ENCODE assay signal across 10 mouse cellular contexts in the genomic region with DNA sequence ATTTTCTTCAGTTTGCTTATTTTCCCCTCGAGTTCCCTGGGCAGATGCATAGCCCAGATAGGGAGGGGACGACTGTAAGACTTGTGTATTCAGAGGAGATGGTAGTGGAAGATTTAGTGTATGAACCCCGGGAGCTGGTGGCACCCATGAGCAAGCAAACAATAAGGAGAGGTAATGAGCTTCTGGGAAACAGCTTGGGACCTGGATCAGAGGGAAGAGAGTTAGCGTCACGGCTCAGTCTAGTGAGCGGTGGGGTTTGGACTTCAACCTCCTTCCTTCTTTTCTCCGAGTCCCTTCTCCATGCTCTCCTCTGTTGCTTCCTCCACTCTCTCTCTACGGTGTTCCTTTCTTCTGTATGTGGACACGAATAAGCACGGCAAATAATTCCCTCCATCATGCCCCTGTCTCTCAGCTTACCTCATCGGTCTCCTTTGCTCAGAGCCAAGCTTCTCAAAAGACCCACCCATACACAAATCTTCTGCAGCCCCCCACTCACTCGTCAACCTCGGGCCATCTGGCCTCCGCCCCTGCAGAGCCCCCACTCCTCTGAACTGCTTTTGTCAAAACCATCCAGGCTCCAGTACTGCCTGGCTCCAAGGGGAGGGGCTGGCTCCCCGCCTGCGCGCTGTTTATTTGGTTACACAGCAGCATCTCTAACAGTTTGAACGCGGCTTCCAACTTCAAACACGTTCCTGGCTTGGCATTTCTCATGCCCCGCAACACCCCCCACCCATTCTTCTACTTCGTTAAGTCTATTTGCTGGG. TPM values are rescaled to one million over a fixed set of nuclear protein-coding genes. Genes with fewer than 3 reads are reported as not detected.
DNase-seq lines count a peak whose midpoint lies in the region; ATAC-seq and TF ChIP-seq lines count a peak whose summit lies in the region.
"Had no signal": no experiment of that assay in that cellular context is flagged by ENCODE, and none has a peak within 500 bp of the region (broad histone marks: within the 10 kb centered on the region; RNA-seq: fewer than 3 reads in every experiment).

No protein-coding gene starts in this region.

- no peak overlapping the region for H3K9ac ChIP-seq in intestine, postnatal 0 days (ENCODE audit: low read depth, low read length)
- peak overlapping the region; percentile 47 for H3K9ac ChIP-seq in neural tube, embryonic 12.5 days

- no peak for TF ChIP-seq CTCF in intestine, postnatal 0 days (IDR thresholded peaks at IDR 0.05; ENCODE audit: low read depth)

- H3K36me3 ChIP-seq in intestine, postnatal 0 days (ENCODE audit: control insufficient read depth, insufficient read depth), result no peaks in the 10 kb centered on the region
- H3K36me3 ChIP-seq in neural tube, embryonic 12.5 days, result no peaks in the 10 kb centered on the region

- H3K4me3 ChIP-seq in intestine, postnatal 0 days (ENCODE audit: low read depth, low read length), result no peak overlapping the region
- H3K4me3 ChIP-seq in neural tube, embryonic 12.5 days, result peak overlapping the region; percentile 34

- H3K4me2 ChIP-seq in intestine, postnatal 0 days (replicated peaks; ENCODE audit: low read depth), result peak overlapping the region; percentile 40
- peak overlapping the region; percentile 83 for H3K4me2 ChIP-seq in neural tube, embryonic 12.5 days (replicated peaks)

- 0 out of 2 replicates have a peak, but pooled peaks cover 4% of the 10 kb centered on the region for H3K27me3 ChIP-seq in intestine, postnatal 0 days (replicated peaks; ENCODE audit: control insufficient read depth, insufficient read depth, low read length)
- H3K27me3 ChIP-seq in neural tube, embryonic 12.5 days (replicated peaks), result no peaks in the 10 kb centered on the region

- peak; percentile 33 for DNase-seq in gastrocnemius, postnatal 10 days
- no peak for DNase-seq in gastrocnemius, adult 8-10 months (ENCODE audit: low spot score in 2 of 2)
- DNase-seq in right cerebral cortex, adult 2 months (ENCODE audit: low spot score in 2 of 2), result peak; percentile 31 to 50
- no peak for DNase-seq in right cerebral cortex, postnatal 36 days (ENCODE audit: low spot score in 2 of 2)
- no peak for DNase-seq in c-Kit-positive CD71-positive TER-119-positive erythroid progenitor cells, embryonic 14.5 days (ENCODE audit: low spot score)
- no peak for DNase-seq in thymus, postnatal 36 days

- no peaks in the 10 kb centered on the region for H3K4me1 ChIP-seq in intestine, postnatal 0 days (replicated peaks; ENCODE audit: control insufficient read depth, insufficient read depth, low read length)
- peaks cover 18% of the 10 kb centered on the region for H3K4me1 ChIP-seq in neural tube, embryonic 12.5 days

- no peak overlapping the region for H3K27ac ChIP-seq in intestine, postnatal 0 days (ENCODE audit: low read depth, low read length)
- no peak overlapping the region for H3K27ac ChIP-seq in neural tube, embryonic 12.5 days
- H3K27ac ChIP-seq: macrophage had no signal

- 13% methylated on average over 22 of the region's 22 CpGs for WGBS in intestine, postnatal 0 days
- WGBS in neural tube, embryonic 12.5 days, result 4% methylated on average over 22 of the region's 22 CpGs

- no peak for ATAC-seq in intestine, postnatal 0 days
- peak; percentile 94 for ATAC-seq in neural tube, embryonic 12.5 days (ENCODE audit: low FRiP score, low read depth)

- H3K9me3 ChIP-seq in intestine, postnatal 0 days (ENCODE audit: control insufficient read depth), result no peaks in the 10 kb centered on the region
- H3K9me3 ChIP-seq in neural tube, embryonic 12.5 days, result no peaks in the 10 kb centered on the region

RNA-seq across cellular contexts. Expression of a gene that starts 14.4 kb away (rescaled TPM):
- not detected for total RNA-seq in gastrocnemius, postnatal 10 days (2021)
- not detected for total RNA-seq in gastrocnemius, adult 8-10 months (2022)
- not detected in 2 replicates for polyA plus RNA-seq in intestine, postnatal 0 days (2015; fragmentation: Nextera tagmentation; extraction: Ambion mirVana)
- 0.16 and 0.19 TPM in 2 replicates for polyA plus RNA-seq in neural tube, embryonic 12.5 days (2016; fragmentation: Nextera tagmentation; extraction: Ambion mirVana)
- total RNA-seq: CH12.LX had no signal
- polyA plus RNA-seq: macrophage had no signal

RNA-seq across cellular contexts. Expression of a gene that starts 16.0 kb away (rescaled TPM):
- total RNA-seq in gastrocnemius, postnatal 10 days (2021), result 10 to 100 TPM; 15.7 to 17.7 TPM
- 10 to 100 TPM; 28.1 to 33.7 (median 33.5) TPM for total RNA-seq in gastrocnemius, adult 8-10 months (2022)
- 18.9 and 19.7 TPM in 2 replicates for polyA plus RNA-seq in intestine, postnatal 0 days (2015; fragmentation: Nextera tagmentation; extraction: Ambion mirVana)
- polyA plus RNA-seq in neural tube, embryonic 12.5 days (2016; fragmentation: Nextera tagmentation; extraction: Ambion mirVana), result 20.0 and 20.8 TPM in 2 replicates

RNA-seq across cellular contexts. Expression of a gene that starts 26.4 kb away (rescaled TPM):
- total RNA-seq in gastrocnemius, postnatal 10 days (2021), result not detected
- not detected for total RNA-seq in gastrocnemius, adult 8-10 months (2022)
- 0.27 and 0.52 TPM in 2 replicates for polyA plus RNA-seq in intestine, postnatal 0 days (2015; fragmentation: Nextera tagmentation; extraction: Ambion mirVana)
- polyA plus RNA-seq in neural tube, embryonic 12.5 days (2016; fragmentation: Nextera tagmentation; extraction: Ambion mirVana), result not detected in 2 replicates

Comparison
In these comparisons a context has a peak if more than half of its experiments do, and no peak if none do; other contexts are left out.
1. DNase-seq: peak in gastrocnemius, postnatal 10 days (single experiment) and right cerebral cortex, adult 2 months (2 of 2); none in gastrocnemius, adult 8-10 months (0 of 2), right cerebral cortex, postnatal 36 days (0 of 2), c-Kit-positive CD71-positive TER-119-positive erythroid progenitor cells, embryonic 14.5 days (single experiment) and thymus, postnatal 36 days (0 of 2).